Mouse (Mus musculus) kidney, postnatal 0 days (tissue): ENCODE data around the gene Zfp287. TPM values are rescaled to one million over a fixed set of nuclear protein-coding genes. Genes with fewer than 3 reads are reported as not detected.

Experiments
- ATAC-seq: fragments of 200-750 bp; cut with Nextera tagmentation; replicated peaks from 2 replicates; pipeline ENCODE4 v1.8.0; 2017; ENCODE audit warnings: low read depth, moderate number of reproducible peaks, moderate TSS enrichment, moderate library complexity; ENCODE audit not compliant: low FRiP score
- DNase-seq: peaks from one replicate; pipeline ENCODE4 v3.0.0-alpha.2; 2016; ENCODE audit warnings: low spot score
- H3K27ac ChIP-seq: fragments of 300-500 bp; sonication (generic); 2 replicates; pipeline ENCODE4 v1.5.1; 2014; ENCODE audit warnings: mild to moderate bottlenecking
- H3K27me3 ChIP-seq: fragments of 300-500 bp; sonication (generic); 2 replicates; pipeline ENCODE4 v1.6.1; 2014; ENCODE audit warnings: low read length, mixed read lengths; ENCODE audit not compliant: insufficient read depth
- H3K36me3 ChIP-seq: fragments of 300-500 bp; sonication (generic); 2 replicates; pipeline ENCODE4 v1.6.1; 2014; ENCODE audit warnings: low read length, mixed read lengths; ENCODE audit not compliant: insufficient read depth
- H3K4me1 ChIP-seq: fragments of 300-500 bp; sonication (generic); replicated peaks from 2 replicates; pipeline ENCODE4 v1.6.1; 2014; ENCODE audit warnings: antibody characterized with exemption, low read length, mixed read lengths; ENCODE audit not compliant: insufficient read depth
- H3K4me2 ChIP-seq: fragments of 300-500 bp; sonication (generic); 2 replicates; pipeline ENCODE4 v1.6.1; 2014; ENCODE audit warnings: mild to moderate bottlenecking, low read length, moderate library complexity, mixed read lengths
- H3K4me3 ChIP-seq: fragments of 300-500 bp; sonication (generic); replicated peaks from 2 replicates; pipeline ENCODE4 v1.5.1; 2014; ENCODE audit warnings: low read depth, low read length
- H3K9ac ChIP-seq: fragments of 300-500 bp; sonication (generic); 2 replicates; pipeline ENCODE4 v1.6.1; 2014; ENCODE audit warnings: low read depth, low read length
- H3K9me3 ChIP-seq: fragments of 300-500 bp; sonication (generic); replicated peaks from 2 replicates; pipeline ENCODE4 v1.6.1; 2016; ENCODE audit warnings: low read length, inconsistent platforms, mixed read lengths
- CTCF ChIP-seq: IDR thresholded peaks from 2 replicates; pipeline ENCODE4 v1.5.1; 2016; ENCODE audit warnings: antibody characterized with exemption, low read depth, mild to moderate bottlenecking, moderate library complexity
- WGBS: fragments of 180-500 bp; shearing (Covaris S2); extraction: QIAGEN DNeasy Blood & Tissue Kit; methylation state at CpG from one replicate; pipeline ENCODE4 v1.1.7; 2014; 5-methylcytosine and 5-hydroxymethylcytosine counted together
- polyA plus RNA-seq: library from polyadenylated mRNA; unstranded; fragments of >200 nt; fragmentation: Nextera tagmentation; extraction: Ambion mirVana; gene quantifications from 2 replicates; pipeline ENCODE4 v1.2.1, GENCODE M21; 2015

Zfp287 gene
- polyA plus RNA-seq, 1 experiment from 2014 or later, result 4.5 TPM

GRCm38 (mm10) chr11:62746001-62746533 is 14.4 kb upstream of the Zfp287 start:
- Histone ChIP-seq H3K9ac (no peak overlapping the region), H3K4me2 (peak overlapping the region; percentile 56), H3K4me3 (peak overlapping the region; percentile 15; the same call in 1 of the 2 replicates), H3K36me3 (no peaks in the 10 kb centered on the region), H3K27me3 (no peaks in the 10 kb centered on the region), H3K27ac (no peak overlapping the region), H3K9me3 (no peaks in the 10 kb centered on the region), H3K4me1 (no peaks in the 10 kb centered on the region)
- 2% methylated on average over 27 of the region's 27 CpGs for WGBS
- 0 out of 2 replicates have a peak, but pooled peaks have one; percentile 63 for ATAC-seq
- peak; percentile 71 for DNase-seq
- peak; percentile 39; the same call in 1 of the 2 replicates for TF ChIP-seq CTCF

DNA sequence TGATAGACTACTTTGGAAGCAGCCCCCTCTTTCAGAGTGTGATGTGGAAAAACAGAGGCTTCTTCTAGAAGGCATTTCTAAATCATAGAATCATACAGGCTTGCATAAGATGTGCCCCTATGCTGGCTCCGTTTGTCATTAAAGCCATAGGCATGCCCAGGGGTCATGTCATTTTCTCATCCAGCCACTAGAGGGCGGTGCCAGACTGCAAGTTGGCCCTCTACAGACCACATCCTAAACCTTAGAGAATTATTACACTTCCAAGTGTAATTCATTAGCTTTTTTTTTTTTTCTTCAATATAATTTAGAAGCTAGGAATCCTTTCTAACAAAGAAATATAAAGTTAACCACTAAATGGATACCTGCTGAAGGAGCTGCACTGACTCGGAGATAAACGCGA is 12.4 kb upstream of the Zfp287 start:
- TF ChIP-seq CTCF, result peak; percentile 89
- H3K27me3 ChIP-seq, result no peaks in the 10 kb centered on the region
- no peaks in the 10 kb centered on the region for H3K4me1 ChIP-seq
- H3K27ac ChIP-seq, result no peak overlapping the region
- no peak overlapping the region for H3K9ac ChIP-seq
- H3K36me3 ChIP-seq, result no peaks in the 10 kb centered on the region
- DNase-seq, result peak; percentile 85
- H3K4me2 ChIP-seq, result no peak overlapping the region
- no peak overlapping the region for H3K4me3 ChIP-seq
- no peaks in the 10 kb centered on the region for H3K9me3 ChIP-seq
- peak; percentile 68; the same call in 1 of the 2 replicates for ATAC-seq
- 46% methylated on average over 5 of the region's 5 CpGs for WGBS

- Histone ChIP-seq H3K27ac (no peak overlapping the region), H3K4me1 (no peaks in the 10 kb centered on the region), H3K4me3 (no peak overlapping the region), H3K9me3 (no peaks in the 10 kb centered on the region), H3K4me2 (no peak overlapping the region), H3K27me3 (no peaks in the 10 kb centered on the region), H3K9ac (no peak overlapping the region), H3K36me3 (no peaks in the 10 kb centered on the region)
- no peak for ATAC-seq
- WGBS, result 75% methylated on average over 10 of the region's 10 CpGs
- no peak for TF ChIP-seq CTCF
- no peak for DNase-seq
These were observed 10.7 kb upstream of the Zfp287 start for GRCm38 (mm10) chr11:62742261-62742957.

- no peaks in the 10 kb centered on the region for H3K4me1 ChIP-seq
- no peak overlapping the region for H3K4me2 ChIP-seq
- H3K9ac ChIP-seq, result no peak overlapping the region
- no peak for TF ChIP-seq CTCF
- no peak for DNase-seq
- H3K9me3 ChIP-seq, result no peaks in the 10 kb centered on the region
- no peak overlapping the region for H3K27ac ChIP-seq
- H3K4me3 ChIP-seq, result no peak overlapping the region
- 86% methylated on average over 2 of the region's 2 CpGs for WGBS
- no peak for ATAC-seq
- H3K27me3 ChIP-seq, result no peaks in the 10 kb centered on the region
- no peaks in the 10 kb centered on the region for H3K36me3 ChIP-seq
These were observed 9.5 kb upstream of the Zfp287 start for GRCm38 (mm10) chr11:62741186-62741585.

- no peaks in the 10 kb centered on the region for H3K27me3 ChIP-seq
- peaks cover 3% of the 10 kb centered on the region; the same call in 1 of the 2 replicates for H3K36me3 ChIP-seq
- H3K9ac ChIP-seq, result no peak overlapping the region
- H3K4me1 ChIP-seq, result no peaks in the 10 kb centered on the region
- WGBS, result 86% methylated on average over 3 of the region's 3 CpGs
- DNase-seq (no peak), ATAC-seq (no peak)
- no peak overlapping the region for H3K4me3 ChIP-seq
- no peak for TF ChIP-seq CTCF
- no peaks in the 10 kb centered on the region for H3K9me3 ChIP-seq
- no peak overlapping the region for H3K27ac ChIP-seq
- no peak overlapping the region for H3K4me2 ChIP-seq
These were observed 960 bp upstream of the Zfp287 start for GRCm38 (mm10) chr11:62732665-62733064.

DNA sequence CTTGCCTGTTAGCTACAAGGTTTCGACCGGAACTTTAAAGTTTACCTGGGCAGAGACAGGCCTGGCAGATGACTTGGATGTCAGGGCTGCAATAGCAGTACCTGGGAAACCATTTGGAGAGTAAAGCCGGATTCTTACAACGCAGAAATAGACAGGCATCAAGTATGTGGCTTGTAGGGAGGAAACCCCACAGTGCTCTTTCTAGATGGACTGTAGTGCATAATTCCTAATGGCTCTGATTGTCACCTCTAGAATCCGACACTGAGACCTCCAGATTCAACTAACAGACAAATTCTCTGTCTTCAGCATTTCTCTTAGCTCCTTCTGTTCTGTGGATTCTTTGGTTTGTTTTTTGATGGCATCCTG is 300 bp upstream of the Zfp287 start:
- no peaks in the 10 kb centered on the region for H3K27me3 ChIP-seq
- TF ChIP-seq CTCF, result no peak
- peak overlapping the region; percentile 51 for H3K4me3 ChIP-seq
- peaks cover 7% of the 10 kb centered on the region; the same call in 1 of the 2 replicates for H3K36me3 ChIP-seq
- no peaks in the 10 kb centered on the region for H3K9me3 ChIP-seq
- WGBS, result 12% methylated on average over 5 of the region's 5 CpGs
- H3K4me2 ChIP-seq, result peak overlapping the region; percentile 68
- H3K4me1 ChIP-seq, result no peaks in the 10 kb centered on the region
- DNase-seq (no peak), ATAC-seq (no peak)
- H3K27ac ChIP-seq, result no peak overlapping the region
- no peak overlapping the region for H3K9ac ChIP-seq
